Mouse (Mus musculus) bone marrow macrophage, adult 2 months (primary cell): Measurements from ENCODE around the gene Mrpl4. TPM values are rescaled to one million over a fixed set of nuclear protein-coding genes. Genes with fewer than 3 reads are reported as not detected.

ENCODE experiments used
- H3K27ac ChIP-seq: 2 replicates; pipeline ENCODE4 v1.5.1; 2012; ENCODE audit warnings: low read depth, low read length; ENCODE audit not compliant: insufficient read depth
- H3K4me1 ChIP-seq: 2 replicates; pipeline ENCODE4 v1.6.1; 2012; ENCODE audit warnings: low read length; ENCODE audit not compliant: control insufficient read depth, insufficient read depth
- H3K4me3 ChIP-seq: 2 replicates; pipeline ENCODE4 v1.5.1; 2012; ENCODE audit warnings: mild to moderate bottlenecking, low read length, moderate library complexity; ENCODE audit not compliant: insufficient read depth
- CTCF ChIP-seq: IDR thresholded peaks from 2 replicates; pipeline ENCODE4 v1.5.1; 2012; ENCODE audit warnings: low read depth, mild to moderate bottlenecking, low read length, moderate library complexity
- POLR2A ChIP-seq: IDR thresholded peaks from 2 replicates; pipeline ENCODE4 v1.6.1; 2012; ENCODE audit warnings: mild to moderate bottlenecking, low read depth, low read length, borderline replicate concordance
- polyA plus RNA-seq: library from polyadenylated mRNA; stranded (reverse); fragments of >200 nt; gene quantifications from 2 replicates; pipeline ENCODE4 v1.2.4, GENCODE M21; 2012; ENCODE audit not compliant: missing spikeins, insufficient read depth, insufficient read length

The Mrpl4 gene
- polyA plus RNA-seq, 1 experiment, result 52.7 TPM

- Histone ChIP-seq H3K4me3 (no peak overlapping the region), H3K27ac (no peak overlapping the region), H3K4me1 (0 out of 2 replicates have a peak, but pooled peaks cover 4% of the 10 kb centered on the region)
- TF ChIP-seq POLR2A, result no peak
- TF ChIP-seq CTCF, result no peak
These were observed 26.1 kb downstream of the Mrpl4 start for GRCm38 (mm10) chr9:21028560-21029110.

- TF ChIP-seq POLR2A (no peak), CTCF (peak; percentile 38; the same call in 1 of the 2 replicates)
- H3K4me3 ChIP-seq, result peak within 1 kb of the TSS; percentile 38
- 0 out of 2 replicates have a peak within 1 kb of the TSS, but pooled peaks have one; percentile 12 for H3K27ac ChIP-seq
- 0 out of 2 replicates have a peak, but pooled peaks cover 4% of the 10 kb centered on the region for H3K4me1 ChIP-seq
These were observed 26.9 kb downstream of the Mrpl4 start, which contains the start of gene Icam4 for GRCm38 (mm10) chr9:21029291-21030054. Gene Icam4 (plus strand): TSS chr9:21029373.

- Histone ChIP-seq H3K27ac (0 out of 2 replicates have a peak overlapping the region, but pooled peaks have one; percentile 12), H3K4me1 (0 out of 2 replicates have a peak, but pooled peaks cover 4% of the 10 kb centered on the region), H3K4me3 (peak overlapping the region; percentile 38)
- TF ChIP-seq POLR2A, result no peak
- no peak for TF ChIP-seq CTCF
These were observed 27.6 kb downstream of the Mrpl4 start for GRCm38 (mm10) chr9:21030055-21030600.

DNA sequence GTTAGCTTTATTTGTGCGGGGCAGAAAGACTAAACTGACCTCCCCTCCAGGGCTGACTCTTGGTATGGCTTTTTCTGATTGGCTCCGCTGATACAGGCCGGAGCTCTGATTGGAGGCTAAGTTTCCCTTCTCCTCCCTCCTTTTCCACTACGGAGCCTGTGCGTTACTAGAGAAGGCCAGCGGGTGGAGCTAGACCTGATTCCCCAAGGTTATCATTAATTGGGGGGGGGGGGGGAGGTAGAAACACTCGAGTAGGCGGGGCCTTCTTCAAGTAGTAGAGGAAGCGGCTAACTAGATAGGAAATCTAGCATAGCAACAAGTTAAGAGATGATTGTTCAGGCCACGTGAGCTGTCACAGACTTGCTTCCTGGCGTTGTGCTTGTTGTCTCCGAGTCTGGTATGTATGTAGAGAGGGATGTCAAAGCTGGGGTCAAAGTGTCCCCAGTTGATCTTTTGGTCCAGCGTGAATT, 28.3 kb downstream of the Mrpl4 start:
- no peak for TF ChIP-seq CTCF
- TF ChIP-seq POLR2A, result no peak
- Histone ChIP-seq H3K27ac (peak overlapping the region; percentile 73), H3K4me3 (peak overlapping the region; percentile 66), H3K4me1 (0 out of 2 replicates have a peak, but pooled peaks cover 4% of the 10 kb centered on the region)

DNA sequence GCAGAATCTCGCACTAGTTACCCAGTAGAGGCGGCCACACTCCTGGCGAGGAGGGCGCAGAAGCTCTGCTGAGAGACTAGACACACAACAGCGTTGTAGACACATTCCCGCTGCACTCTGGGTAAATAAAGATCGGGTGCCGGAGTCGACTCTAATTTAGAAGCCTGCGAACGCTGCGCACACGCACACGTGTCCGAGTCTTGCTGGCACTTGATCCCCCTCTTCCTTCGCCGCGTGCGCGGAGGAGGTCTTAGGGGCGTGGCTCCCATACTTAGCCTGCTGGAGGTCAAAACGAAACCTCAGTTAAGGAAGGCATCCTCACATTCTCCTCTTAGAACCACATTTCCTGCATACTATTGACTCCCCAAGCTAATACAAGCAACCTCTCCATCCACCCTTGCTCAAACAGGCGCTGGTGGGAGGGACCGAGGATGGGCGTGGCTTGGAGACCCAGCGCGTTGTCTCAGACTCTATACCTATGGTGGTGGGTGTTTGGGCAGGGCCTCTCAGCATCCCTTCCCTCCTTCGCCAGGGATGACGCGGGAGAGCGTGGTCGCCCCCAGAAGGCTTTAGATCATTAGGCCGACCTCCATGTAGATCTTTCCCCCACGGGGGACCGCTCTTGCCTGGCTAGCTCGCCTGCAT, 28.8 kb downstream of the Mrpl4 start:
- H3K4me1 ChIP-seq, result 0 out of 2 replicates have a peak, but pooled peaks cover 4% of the 10 kb centered on the region
- H3K4me3 ChIP-seq, result peak overlapping the region; percentile 66
- TF ChIP-seq CTCF (no peak), POLR2A (no peak)
- H3K27ac ChIP-seq, result peak overlapping the region; percentile 73

DNA sequence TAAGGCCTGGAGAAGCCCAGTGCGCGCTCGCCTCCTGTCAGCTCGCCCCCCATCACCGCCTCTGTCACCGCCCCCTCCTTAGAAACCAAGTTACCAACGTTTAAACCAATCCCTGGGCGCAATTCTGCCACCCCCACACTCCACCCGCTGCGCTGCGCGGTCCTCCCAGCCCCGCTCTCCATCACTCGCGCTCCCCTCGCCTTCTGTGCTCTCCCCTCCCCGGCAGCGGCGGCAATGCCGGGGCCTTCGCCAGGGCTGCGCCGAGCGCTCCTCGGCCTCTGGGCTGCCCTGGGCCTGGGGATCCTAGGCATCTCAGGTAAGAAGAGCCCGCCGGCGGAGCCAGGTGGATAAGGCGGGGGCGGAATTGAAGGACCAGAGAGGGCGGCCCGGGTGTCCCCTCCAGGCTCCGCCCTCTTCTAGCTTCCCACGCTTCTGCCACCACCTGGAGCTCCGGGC, 29.4 kb downstream of the Mrpl4 start, which contains the start of gene Icam5:
Gene Icam5 (plus strand): TSS at position 178 of the 456 bp plus-strand sequence.
- Histone ChIP-seq H3K4me3 (peak within 1 kb of the TSS; percentile 66), H3K4me1 (0 out of 2 replicates have a peak, but pooled peaks cover 4% of the 10 kb centered on the region), H3K27ac (peak within 1 kb of the TSS; percentile 73)
- no peak for TF ChIP-seq POLR2A
- no peak for TF ChIP-seq CTCF

GRCm38 (mm10) chr9:21032491-21032890, 30.0 kb downstream of the Mrpl4 start:
- TF ChIP-seq CTCF, result no peak
- no peak for TF ChIP-seq POLR2A
- peak overlapping the region; percentile 66 for H3K4me3 ChIP-seq
- H3K27ac ChIP-seq, result no peak overlapping the region
- 0 out of 2 replicates have a peak, but pooled peaks cover 4% of the 10 kb centered on the region for H3K4me1 ChIP-seq

- Histone ChIP-seq H3K27ac (no peak overlapping the region), H3K4me1 (0 out of 2 replicates have a peak, but pooled peaks cover 4% of the 10 kb centered on the region), H3K4me3 (peak overlapping the region; percentile 66)
- no peak for TF ChIP-seq CTCF
- TF ChIP-seq POLR2A, result no peak
These were observed 30.6 kb downstream of the Mrpl4 start for GRCm38 (mm10) chr9:21033136-21033535.

GRCm38 (mm10) chr9:21034481-21035085, 32.0 kb downstream of the Mrpl4 start:
- TF ChIP-seq POLR2A (no peak), CTCF (no peak)
- Histone ChIP-seq H3K27ac (no peak overlapping the region), H3K4me3 (no peak overlapping the region), H3K4me1 (0 out of 2 replicates have a peak, but pooled peaks cover 4% of the 10 kb centered on the region)
